Mouse (Mus musculus) thymus, adult 2 months (tissue): Measurements from ENCODE around the gene Lrrc3c.
"Not testable (repeated sequence)": the region's sequence is repeated elsewhere in the genome, so short reads cannot be mapped to it uniquely, and the experiment has no call there.

Experiments used
- CTCF ChIP-seq: fragments of 200-500 bp; IDR thresholded peaks from 2 replicates; pipeline ENCODE4 v1.5.1; 2012; ENCODE audit warnings: mild to moderate bottlenecking, control low read depth, low read length, moderate library complexity, borderline replicate concordance; ENCODE audit not compliant: control insufficient read depth, poor library complexity, insufficient read depth; ENCODE audit errors: extremely low read depth
- POLR2A ChIP-seq: fragments of 200-500 bp; IDR thresholded peaks from 2 replicates; pipeline ENCODE4 v1.6.1; 2012; ENCODE audit warnings: mild to moderate bottlenecking, low read length, control low read depth, moderate library complexity; ENCODE audit not compliant: control insufficient read depth, poor library complexity, insufficient read depth; ENCODE audit errors: extremely low read depth

- TF ChIP-seq POLR2A, CTCF: not testable (repeated sequence)
Measured at GRCm38 (mm10) chr11:98635312-98635970, 37.4 kb downstream of the Lrrc3c start.
